Mouse (Mus musculus) bone marrow, adult 2 months (tissue): ENCODE data around the gene Evc.

ENCODE experiments used
- CTCF ChIP-seq: fragments of 200-500 bp; IDR thresholded peaks from 2 replicates; pipeline ENCODE4 v1.5.1; 2011; ENCODE audit warnings: low read length, control low read depth; ENCODE audit not compliant: control insufficient read depth, insufficient read depth
- POLR2A ChIP-seq: fragments of 200-500 bp; IDR thresholded peaks from 2 replicates; pipeline ENCODE4 v1.6.1; 2011; ENCODE audit warnings: low read depth, mild to moderate bottlenecking, control low read depth, low read length, borderline replicate concordance; ENCODE audit not compliant: control insufficient read depth

DNA sequence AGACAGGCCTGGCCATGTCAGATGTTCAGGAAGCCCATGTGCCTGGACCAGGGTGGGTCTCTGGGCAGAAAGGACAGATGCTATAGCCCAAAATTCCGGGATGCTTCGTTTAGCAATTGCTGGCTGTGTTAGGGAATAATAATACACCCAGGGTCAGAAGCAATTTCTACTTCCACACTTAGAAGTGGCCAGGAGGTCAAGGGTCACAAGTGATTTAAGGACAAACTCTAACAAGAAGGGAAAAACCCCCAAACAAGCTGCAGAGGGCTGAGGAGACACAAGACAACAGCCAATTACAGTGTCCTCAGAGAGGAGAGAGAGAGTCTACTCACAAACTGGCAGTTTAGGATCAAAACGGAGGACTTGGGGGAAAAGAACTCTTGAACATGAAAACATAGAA is 1.6 kb downstream of the Evc start:
- TF ChIP-seq POLR2A (no peak), CTCF (no peak)
